Mouse (Mus musculus) embryonic facial prominence, embryonic 10.5 days (tissue): ENCODE data around the gene Anp32e. TPM values are rescaled to one million over a fixed set of nuclear protein-coding genes. Genes with fewer than 3 reads are reported as not detected.
A peak's percentile ranks its signal among the peaks of the same experiment; 100 is the strongest.
"Not testable (repeated sequence)": the region's sequence is repeated elsewhere in the genome, so short reads cannot be mapped to it uniquely, and the experiment has no call there.

ENCODE experiments used
- DNase-seq: peaks from one replicate; pipeline ENCODE4 v3.0.0-alpha.2; 2017; ENCODE audit warnings: low spot score
- H3K27ac ChIP-seq: fragments of 300-500 bp; sonication (generic); replicated peaks from 2 replicates; pipeline ENCODE4 v1.5.1; 2016; ENCODE audit warnings: mild to moderate bottlenecking
- H3K27me3 ChIP-seq: fragments of 300-500 bp; sonication (generic); replicated peaks from 2 replicates; pipeline ENCODE4 v1.6.1; 2016; ENCODE audit warnings: low read depth, mild to moderate bottlenecking; ENCODE audit not compliant: poor library complexity, severe bottlenecking
- H3K36me3 ChIP-seq: fragments of 300-500 bp; sonication (generic); replicated peaks from 2 replicates; pipeline ENCODE4 v1.6.1; 2016; ENCODE audit warnings: mild to moderate bottlenecking, moderate library complexity
- H3K4me1 ChIP-seq: fragments of 300-500 bp; sonication (generic); 2 replicates; pipeline ENCODE4 v1.6.1; 2016
- H3K4me3 ChIP-seq: fragments of 300-500 bp; sonication (generic); 2 replicates; pipeline ENCODE4 v1.5.1; 2016; ENCODE audit warnings: mild to moderate bottlenecking, moderate library complexity
- H3K9me3 ChIP-seq: fragments of 300-500 bp; sonication (generic); 2 replicates; pipeline ENCODE4 v1.6.1; 2016; ENCODE audit warnings: mild to moderate bottlenecking
- WGBS: fragments of 180-500 bp; shearing (Covaris S2); methylation state at CpG from one replicate; pipeline ENCODE4 v1.1.7; 2016; 5-methylcytosine and 5-hydroxymethylcytosine counted together
- polyA plus RNA-seq: library from polyadenylated mRNA; unstranded; fragments of >200 nt; fragmentation: Nextera tagmentation; extraction: Ambion mirVana; gene quantifications from 2 replicates; pipeline ENCODE4 v1.2.1, GENCODE M21; 2016

Anp32e gene
- polyA plus RNA-seq, 1 experiment from 2014 or later = 371 TPM

GRCm38 (mm10) chr3:95933111-95933750 is 4.2 kb downstream of the Anp32e start:
- Histone ChIP-seq H3K9me3 (no peaks in the 10 kb centered on the region), H3K27ac (no peak overlapping the region), H3K27me3 (no peaks in the 10 kb centered on the region), H3K4me3 (peak overlapping the region; percentile 18; the same call in 1 of the 2 replicates), H3K36me3 (peaks cover 61% of the 10 kb centered on the region), H3K4me1 (peaks cover 19% of the 10 kb centered on the region)
- WGBS = 95% methylated on average over 7 of the region's 7 CpGs
- DNase-seq = no peak

DNA sequence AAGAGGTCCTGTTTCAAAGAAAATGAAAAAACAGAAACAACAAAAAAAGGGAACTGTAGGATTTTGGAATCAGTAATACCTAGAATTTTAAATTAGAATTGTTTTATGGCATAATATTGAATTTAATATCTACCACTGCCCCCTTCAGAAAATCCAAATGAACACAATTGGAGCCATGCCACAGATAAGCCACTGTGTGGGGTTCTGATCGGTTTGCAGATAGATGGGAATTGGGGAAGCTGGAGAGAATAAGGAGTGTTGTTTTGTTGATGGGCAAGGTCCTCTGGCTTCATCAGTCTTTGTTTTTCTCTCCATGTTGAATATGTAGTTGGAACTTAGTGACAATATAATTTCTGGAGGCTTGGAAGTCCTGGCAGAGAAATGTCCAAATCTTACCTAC is 5.4 kb downstream of the Anp32e start:
- whole genome bisulfite sequencing = 94% methylated on average over 1 of the region's 1 CpGs
- Histone ChIP-seq H3K4me3 (no peak overlapping the region), H3K36me3 (peaks cover 73% of the 10 kb centered on the region), H3K27ac (no peak overlapping the region), H3K9me3 (no peaks in the 10 kb centered on the region), H3K4me1 (peaks cover 19% of the 10 kb centered on the region), H3K27me3 (no peaks in the 10 kb centered on the region)
- DNase-seq = no peak

GRCm38 (mm10) chr3:95938217-95938616 is 9.2 kb downstream of the Anp32e start:
- WGBS = 98% methylated on average over 8 of the region's 8 CpGs
- DNase-seq = no peak
- no peaks in the 10 kb centered on the region for H3K27me3 ChIP-seq
- H3K4me3 ChIP-seq = no peak overlapping the region
- no peaks in the 10 kb centered on the region for H3K9me3 ChIP-seq
- peaks cover 99% of the 10 kb centered on the region for H3K36me3 ChIP-seq
- H3K27ac ChIP-seq = no peak overlapping the region
- H3K4me1 ChIP-seq = no peaks in the 10 kb centered on the region

DNA sequence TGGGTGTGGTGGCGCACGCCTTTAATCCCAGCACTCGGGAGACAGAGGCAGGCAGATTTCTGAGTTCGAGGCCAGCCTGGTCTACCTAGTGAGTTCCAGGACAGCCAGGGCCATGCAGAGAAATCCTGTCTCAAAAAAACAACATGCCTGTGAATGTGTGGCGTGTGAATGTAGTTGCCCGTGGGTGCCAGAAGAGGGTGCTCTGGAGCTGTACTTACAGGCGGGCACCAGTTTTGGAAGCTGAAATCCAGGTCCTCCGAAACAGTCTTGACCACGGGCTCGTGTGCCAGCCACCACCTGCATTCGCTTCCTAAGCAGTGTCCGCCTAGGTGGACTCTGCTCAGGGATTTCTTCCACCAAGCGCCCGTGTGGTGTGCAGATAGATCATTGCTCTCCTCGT is 9.8 kb downstream of the Anp32e start:
- no peak overlapping the region for H3K27ac ChIP-seq
- DNase-seq = peak; percentile 21
- H3K9me3 ChIP-seq = no peaks in the 10 kb centered on the region
- no peak overlapping the region for H3K4me3 ChIP-seq
- H3K4me1 ChIP-seq = no peaks in the 10 kb centered on the region
- H3K36me3 ChIP-seq = peaks cover 99% of the 10 kb centered on the region
- H3K27me3 ChIP-seq = no peaks in the 10 kb centered on the region
- WGBS = 91% methylated on average over 15 of the region's 15 CpGs

GRCm38 (mm10) chr3:95942749-95943148 is 13.7 kb downstream of the Anp32e start:
- Histone ChIP-seq H3K36me3 (peaks cover 100% of the 10 kb centered on the region), H3K27me3 (no peaks in the 10 kb centered on the region), H3K9me3 (no peaks in the 10 kb centered on the region), H3K4me3 (no peak overlapping the region), H3K4me1 (no peaks in the 10 kb centered on the region), H3K27ac (no peak overlapping the region)
- WGBS = 89% methylated on average over 6 of the region's 6 CpGs
- no peak for DNase-seq

DNA sequence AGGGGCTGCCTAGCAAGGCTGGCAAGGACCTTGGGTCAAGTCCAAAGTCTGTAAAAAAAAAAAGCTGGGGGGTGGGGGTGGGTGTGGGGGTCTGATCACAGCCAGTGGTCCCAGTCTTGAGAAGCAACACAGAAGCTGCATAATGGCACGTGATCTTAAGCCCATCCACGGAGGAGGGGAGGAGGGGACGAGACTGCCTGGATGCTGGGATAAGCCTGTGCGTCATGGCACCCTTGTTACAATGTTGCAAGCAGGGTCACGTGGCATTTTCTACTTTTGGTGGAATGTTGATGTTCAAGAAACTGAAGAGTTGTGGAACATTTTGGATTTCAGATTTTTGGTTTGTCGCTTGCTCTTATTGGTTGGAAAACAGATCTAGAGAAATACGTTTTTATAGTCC is 14.2 kb downstream of the Anp32e start:
- peaks cover 99% of the 10 kb centered on the region for H3K36me3 ChIP-seq
- H3K27me3 ChIP-seq = no peaks in the 10 kb centered on the region
- 94% methylated on average over 7 of the region's 7 CpGs for WGBS
- no peak overlapping the region for H3K4me3 ChIP-seq
- H3K27ac ChIP-seq = no peak overlapping the region
- no peaks in the 10 kb centered on the region for H3K4me1 ChIP-seq
- H3K9me3 ChIP-seq = no peaks in the 10 kb centered on the region
- DNase-seq = no peak

DNA sequence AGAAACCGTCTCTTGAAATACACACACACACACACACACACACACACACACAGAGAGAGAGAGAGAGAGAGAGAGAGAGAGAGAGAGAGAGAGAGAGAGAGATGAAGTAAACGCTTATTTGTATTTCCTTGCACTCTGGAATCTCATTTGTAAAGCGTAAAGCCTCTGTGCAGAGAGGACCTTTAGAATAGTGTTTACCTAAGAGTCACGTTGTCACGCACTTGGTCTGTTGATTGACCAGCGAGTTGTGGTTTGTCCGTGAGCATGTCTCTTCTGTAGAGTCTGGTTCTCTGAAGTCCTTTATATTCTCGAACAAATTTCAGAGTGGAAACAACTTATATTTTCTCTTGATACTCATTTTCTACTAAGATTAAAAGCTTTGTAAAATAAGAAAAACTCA is 15.7 kb downstream of the Anp32e start:
- Histone ChIP-seq H3K27me3 (no peaks in the 10 kb centered on the region), H3K36me3 (peaks cover 96% of the 10 kb centered on the region), H3K9me3 (no peaks in the 10 kb centered on the region), H3K4me3 (no peak overlapping the region), H3K4me1 (no peaks in the 10 kb centered on the region), H3K27ac (no peak overlapping the region)
- WGBS = 93% methylated on average over 8 of the region's 8 CpGs
- DNase-seq = no peak

DNA sequence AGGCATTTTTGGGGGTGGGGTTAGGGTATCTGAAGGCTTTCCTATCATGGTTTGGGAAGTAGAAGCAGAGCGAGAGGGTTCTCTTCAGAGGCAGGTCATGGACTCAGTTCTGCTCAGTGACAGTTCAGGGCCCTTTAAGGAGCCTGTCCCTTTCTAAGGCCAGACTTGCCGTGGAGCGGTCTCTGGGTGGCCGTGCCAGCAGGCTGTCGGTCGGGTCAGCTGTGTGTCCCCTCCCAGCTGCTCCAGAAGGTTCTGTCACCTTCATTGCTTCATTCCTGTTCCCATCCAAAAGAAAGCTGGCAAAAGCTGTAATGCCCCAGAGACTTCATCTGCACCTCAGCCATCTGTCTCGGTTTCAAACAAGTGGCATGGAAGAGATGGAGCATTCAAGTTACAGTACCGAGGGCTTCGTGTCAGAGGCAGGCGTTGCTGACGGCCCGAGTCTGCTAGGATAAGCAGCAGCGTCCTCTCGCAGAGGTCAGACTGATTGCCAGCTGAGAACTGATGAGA is 16.7 kb downstream of the Anp32e start:
- no peak for DNase-seq
- Histone ChIP-seq H3K27me3 (no peaks in the 10 kb centered on the region), H3K36me3 (peaks cover 85% of the 10 kb centered on the region), H3K27ac (no peak overlapping the region), H3K9me3 (no peaks in the 10 kb centered on the region), H3K4me3 (no peak overlapping the region), H3K4me1 (no peaks in the 10 kb centered on the region)
- WGBS = 89% methylated on average over 14 of the region's 14 CpGs

DNA sequence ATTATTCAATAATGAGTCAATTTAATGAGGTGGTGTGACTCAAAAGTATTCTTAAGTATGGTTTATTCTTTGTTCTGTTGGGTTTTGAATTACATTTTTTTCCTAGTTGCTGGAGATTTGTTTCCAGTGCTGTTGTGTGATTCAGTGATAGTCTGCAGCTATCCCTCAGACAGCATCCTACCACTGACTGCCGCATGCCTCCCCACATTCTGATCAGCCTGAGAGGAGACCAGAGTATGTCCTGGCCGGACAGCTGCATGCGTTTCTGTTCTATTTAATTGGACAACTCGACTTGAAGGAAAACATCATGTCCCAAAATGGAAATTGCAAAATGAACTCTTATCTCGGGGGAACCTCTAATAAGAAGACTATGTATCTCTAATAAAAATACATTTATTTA is 19.3 kb downstream of the Anp32e start:
- 92% methylated on average over 5 of the region's 5 CpGs for WGBS

DNA sequence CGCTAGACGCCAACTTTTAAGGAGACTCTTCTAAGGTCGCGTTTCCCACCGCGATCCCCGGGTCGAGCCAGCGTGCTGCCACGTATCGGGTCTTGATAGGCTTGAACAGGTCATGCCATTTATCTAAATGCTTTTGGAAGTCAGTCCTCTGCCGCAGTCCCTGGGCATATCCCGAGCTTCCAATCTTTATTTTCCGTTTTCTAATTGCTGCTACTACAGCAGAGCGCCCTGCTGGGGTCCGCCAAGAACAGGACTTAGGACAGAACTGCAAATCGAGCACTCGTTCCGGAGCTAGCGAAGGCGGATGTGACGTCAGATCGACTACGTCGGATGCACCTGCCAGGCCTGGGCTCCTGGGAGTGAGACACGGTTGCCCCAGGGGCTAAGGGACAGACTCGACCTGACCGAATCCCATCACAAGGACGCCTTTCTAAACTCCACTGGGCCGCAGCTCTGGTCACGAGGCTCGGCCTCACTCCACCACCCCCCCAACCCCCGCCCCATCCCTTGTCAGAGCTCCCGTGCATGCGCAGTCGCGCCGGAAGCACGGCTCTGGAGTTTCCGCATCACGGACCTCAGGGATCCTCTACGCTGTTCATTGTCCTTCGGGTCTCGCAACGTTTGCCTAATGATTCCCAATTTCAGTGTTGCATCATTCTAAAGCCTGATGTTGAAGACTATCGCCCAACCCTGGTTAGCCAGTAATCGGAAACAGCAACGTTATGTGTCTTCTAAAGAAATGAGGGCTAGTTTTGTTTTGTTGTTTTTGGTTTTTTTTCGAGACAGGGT is 21.9 kb downstream of the Anp32e start:
- WGBS = 2% methylated on average over 49 of the region's 49 CpGs
- Histone ChIP-seq H3K27me3 (no peaks in the 10 kb centered on the region), H3K9me3 (no peaks in the 10 kb centered on the region; the same call in 1 of the 2 replicates), H3K4me3 (peak overlapping the region; percentile 63), H3K27ac (peak overlapping the region; percentile 92), H3K4me1 (peaks cover 5% of the 10 kb centered on the region; the same call in 1 of the 2 replicates), H3K36me3 (peaks cover 33% of the 10 kb centered on the region)
- DNase-seq = peak; percentile 89

More for the DNA sequence above, 19.3 kb downstream of the Anp32e start:
- Histone ChIP-seq H3K27me3 (no peaks in the 10 kb centered on the region), H3K27ac (no peak overlapping the region), H3K9me3 (no peaks in the 10 kb centered on the region), H3K4me3 (no peak overlapping the region), H3K36me3 (peaks cover 60% of the 10 kb centered on the region), H3K4me1 (peaks cover 4% of the 10 kb centered on the region; the same call in 1 of the 2 replicates)
- DNase-seq = no peak

- not testable (repeated sequence) for H3K27me3 ChIP-seq, H3K4me1 ChIP-seq, DNase-seq, H3K9me3 ChIP-seq
- peak overlapping the region; percentile 63 for H3K4me3 ChIP-seq
- H3K27ac ChIP-seq = peak overlapping the region; percentile 92
- 70% methylated on average over 12 of the region's 12 CpGs for WGBS
- H3K36me3 ChIP-seq = peaks cover 27% of the 10 kb centered on the region
Observed at GRCm38 (mm10) chr3:95951566-95951965, 22.5 kb downstream of the Anp32e start.

DNA sequence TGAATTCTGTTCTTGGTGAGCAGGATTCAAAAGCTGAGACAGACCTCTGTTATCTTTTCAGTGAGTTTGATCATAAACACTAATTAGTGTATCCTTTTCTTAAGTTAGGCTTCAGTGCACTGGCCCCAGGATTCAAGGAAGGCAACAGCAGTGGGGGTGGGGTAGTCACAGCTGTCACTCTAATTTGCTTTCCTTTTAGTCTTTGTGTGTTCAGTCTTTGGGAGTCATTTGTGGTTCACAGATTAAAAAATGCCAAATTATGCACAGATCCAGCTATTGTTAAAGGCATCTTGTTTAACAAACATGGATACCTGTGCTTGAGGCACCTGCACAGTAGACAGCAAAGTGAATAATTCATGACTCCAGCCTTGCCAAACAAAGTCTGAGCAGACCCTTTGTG is 24.0 kb downstream of the Anp32e start:
- no peaks in the 10 kb centered on the region for H3K27me3 ChIP-seq
- H3K36me3 ChIP-seq = peaks cover 13% of the 10 kb centered on the region
- no peak for DNase-seq
- H3K4me1 ChIP-seq = peaks cover 5% of the 10 kb centered on the region; the same call in 1 of the 2 replicates
- no peaks in the 10 kb centered on the region; the same call in 1 of the 2 replicates for H3K9me3 ChIP-seq
- no peak overlapping the region for H3K27ac ChIP-seq
- no peak overlapping the region for H3K4me3 ChIP-seq

- 81% methylated on average over 3 of the region's 3 CpGs for WGBS
- no peak overlapping the region for H3K27ac ChIP-seq
- H3K4me1 ChIP-seq = peaks cover 5% of the 10 kb centered on the region; the same call in 1 of the 2 replicates
Observed at GRCm38 (mm10) chr3:95953522-95953921, 24.5 kb downstream of the Anp32e start.

More at GRCm38 (mm10) chr3:95953522-95953921, 24.5 kb downstream of the Anp32e start:
- no peak overlapping the region for H3K4me3 ChIP-seq
- H3K36me3 ChIP-seq = peaks cover 8% of the 10 kb centered on the region
- H3K9me3 ChIP-seq = no peaks in the 10 kb centered on the region; the same call in 1 of the 2 replicates
- H3K27me3 ChIP-seq = no peaks in the 10 kb centered on the region
- no peak for DNase-seq
